Mouse (Mus musculus) frontal cortex, adult 2 months (tissue): ENCODE measurements around the gene Thnsl1. TPM values are rescaled to one million over a fixed set of nuclear protein-coding genes. Genes with fewer than 3 reads are reported as not detected.
"Not testable (repeated sequence)": the region's sequence is repeated elsewhere in the genome, so short reads cannot be mapped to it uniquely, and the experiment has no call there.

Experiments used
- DNase-seq, 2 experiments: peaks; one replicate each; pipeline ENCODE4 v3.0.0; 2022; ENCODE audit warnings: low spot score in 1 of 2; ENCODE audit errors: extremely low spot score in 1 of 2
- polyA plus RNA-seq: library from polyadenylated mRNA; depleted of rRNA; stranded (reverse); fragments of >200 nt; gene quantifications from 2 replicates; pipeline ENCODE4 v1.2.3, GENCODE M21; 2012; rRNA removed

Thnsl1 gene
- polyA plus RNA-seq, 1 experiment, result 14.9 TPM

- peak in 1 of 2 experiments; percentile 20 for DNase-seq
Measured at GRCm38 (mm10) chr2:21234871-21235648, 29.5 kb downstream of the Thnsl1 start.

GRCm38 (mm10) chr2:21235844-21236386 is 30.4 kb downstream of the Thnsl1 start:
- DNase-seq, result no peak

GRCm38 (mm10) chr2:21236846-21237245 is 31.3 kb downstream of the Thnsl1 start:
- DNase-seq, result no peak

- not testable (repeated sequence) for DNase-seq
Measured at GRCm38 (mm10) chr2:21244104-21244503, 38.6 kb downstream of the Thnsl1 start.

- DNase-seq, result no peak
Measured at GRCm38 (mm10) chr2:21244986-21245385, 39.5 kb downstream of the Thnsl1 start.

GRCm38 (mm10) chr2:21245477-21246102 is 40.1 kb downstream of the Thnsl1 start:
- no peak for DNase-seq

- no peak for DNase-seq
Measured at GRCm38 (mm10) chr2:21253644-21254043, 48.1 kb downstream of the Thnsl1 start.

GRCm38 (mm10) chr2:21254308-21254707 is 48.8 kb downstream of the Thnsl1 start:
- no peak for DNase-seq

GRCm38 (mm10) chr2:21258281-21258680 is 52.8 kb downstream of the Thnsl1 start:
- DNase-seq, result no peak

- DNase-seq, result no peak
Measured at GRCm38 (mm10) chr2:21259081-21259480, 53.6 kb downstream of the Thnsl1 start.

GRCm38 (mm10) chr2:21260060-21260459 is 54.5 kb downstream of the Thnsl1 start:
- no peak for DNase-seq

- peak in 1 of 2 experiments; percentile 71 for DNase-seq
Measured at GRCm38 (mm10) chr2:21261370-21262006, 56.0 kb downstream of the Thnsl1 start.

- DNase-seq, result no peak
Measured at GRCm38 (mm10) chr2:21264031-21264430, 58.5 kb downstream of the Thnsl1 start.

Other genes with a start within 250 kb of the Thnsl1 start
- 112 and 131 TPM in 2 replicates for gene Arhgap21, start 236.8 kb upstream of the Thnsl1 start, polyA plus RNA-seq
- 3.7 and 4.1 TPM in 2 replicates for gene Enkur, start 359 bp upstream of the Thnsl1 start, polyA plus RNA-seq
- gene Gpr158, start 161.8 kb downstream of the Thnsl1 start, polyA plus RNA-seq, result 38.6 and 41.0 TPM in 2 replicates